Mouse (Mus musculus) heart, postnatal 0 days (tissue): ENCODE measurements around the gene Usp4. TPM values are rescaled to one million over a fixed set of nuclear protein-coding genes. Genes with fewer than 3 reads are reported as not detected.

Source experiments
- ATAC-seq: fragments of 200-750 bp; cut with Nextera tagmentation; 2 replicates; pipeline ENCODE4 v1.8.0; 2017; ENCODE audit warnings: low read depth, moderate number of reproducible peaks, moderate library complexity; ENCODE audit not compliant: insufficient read depth
- DNase-seq: peaks from one replicate; pipeline ENCODE4 v3.0.0-alpha.2; 2016; ENCODE audit warnings: low spot score
- H3K27ac ChIP-seq: fragments of 300-500 bp; sonication (generic); 2 replicates; pipeline ENCODE4 v1.5.1; 2014; ENCODE audit warnings: low read depth, mild to moderate bottlenecking
- H3K27me3 ChIP-seq: fragments of 300-500 bp; sonication (generic); 2 replicates; pipeline ENCODE4 v1.6.1; 2014; ENCODE audit warnings: low read length, mixed read lengths; ENCODE audit not compliant: control insufficient read depth, insufficient read depth
- H3K36me3 ChIP-seq: fragments of 300-500 bp; sonication (generic); replicated peaks from 2 replicates; pipeline ENCODE4 v1.6.1; 2014; ENCODE audit warnings: low read length, mixed read lengths; ENCODE audit not compliant: control insufficient read depth, insufficient read depth
- H3K4me1 ChIP-seq: fragments of 300-500 bp; sonication (generic); 2 replicates; pipeline ENCODE4 v1.6.1; 2014; ENCODE audit warnings: antibody characterized with exemption; ENCODE audit not compliant: control insufficient read depth, insufficient read depth
- H3K4me2 ChIP-seq: fragments of 300-500 bp; sonication (generic); 2 replicates; pipeline ENCODE4 v1.6.1; 2014; ENCODE audit warnings: low read depth, mild to moderate bottlenecking, low read length, moderate library complexity
- H3K4me3 ChIP-seq: fragments of 300-500 bp; sonication (generic); 2 replicates; pipeline ENCODE4 v1.5.1; 2014; ENCODE audit warnings: low read depth, low read length
- H3K9ac ChIP-seq: fragments of 300-500 bp; sonication (generic); replicated peaks from 2 replicates; pipeline ENCODE4 v1.6.1; 2014; ENCODE audit warnings: low read depth, low read length, mixed read lengths
- H3K9me3 ChIP-seq: fragments of 300-500 bp; sonication (generic); replicated peaks from 2 replicates; pipeline ENCODE4 v1.6.1; 2016; ENCODE audit warnings: low read length; ENCODE audit not compliant: control insufficient read depth
- CTCF ChIP-seq: IDR thresholded peaks from 2 replicates; pipeline ENCODE4 v1.5.1; 2016; ENCODE audit warnings: antibody characterized with exemption, control low read depth, low read depth
- EP300 ChIP-seq: IDR thresholded peaks from 2 replicates; pipeline ENCODE4 v1.6.1; 2016; ENCODE audit warnings: antibody characterized with exemption, low read depth
- WGBS: fragments of 180-500 bp; shearing (Covaris S2); extraction: QIAGEN DNeasy Blood & Tissue Kit; methylation state at CpG from one replicate; pipeline ENCODE4 v1.1.7; 2014; 5-methylcytosine and 5-hydroxymethylcytosine counted together
- polyA plus RNA-seq: library from polyadenylated mRNA; unstranded; fragments of >200 nt; fragmentation: Nextera tagmentation; extraction: Ambion mirVana; gene quantifications from 2 replicates; pipeline ENCODE4 v1.2.1, GENCODE M21; 2015
- total RNA-seq: library from RNA; depleted of rRNA; stranded (reverse); fragments of >200 nt; gene quantifications from 2 replicates; pipeline ENCODE4 v1.2.3, GENCODE M21; 2014; ENCODE audit warnings: low replicate concordance

The Usp4 gene
- total and polyA plus RNA-seq, 2 experiments from 2014 or later = 60.6 to 71.1 TPM

GRCm38 (mm10) chr9:108388601-108389000 lies 40.9 kb downstream of the Usp4 start:
- Histone ChIP-seq H3K27me3 (no peaks in the 10 kb centered on the region), H3K36me3 (peaks cover 94% of the 10 kb centered on the region), H3K27ac (no peak overlapping the region), H3K9me3 (no peaks in the 10 kb centered on the region), H3K4me1 (no peaks in the 10 kb centered on the region), H3K9ac (no peak overlapping the region), H3K4me3 (no peak overlapping the region), H3K4me2 (no peak overlapping the region)
- TF ChIP-seq CTCF (no peak), EP300 (no peak)
- 87% methylated on average over 10 of the region's 10 CpGs for WGBS
- ATAC-seq (no peak), DNase-seq (no peak)

- ATAC-seq (no peak), DNase-seq (no peak)
- WGBS = 68% methylated on average over 6 of the region's 6 CpGs
- peaks cover 90% of the 10 kb centered on the region for H3K36me3 ChIP-seq
- H3K4me1 ChIP-seq = no peaks in the 10 kb centered on the region
- no peak overlapping the region for H3K4me2 ChIP-seq
- no peak for TF ChIP-seq EP300
- TF ChIP-seq CTCF = no peak
- no peak overlapping the region for H3K4me3 ChIP-seq
- H3K9ac ChIP-seq = no peak overlapping the region
- no peak overlapping the region for H3K27ac ChIP-seq
- no peaks in the 10 kb centered on the region for H3K27me3 ChIP-seq
- no peaks in the 10 kb centered on the region for H3K9me3 ChIP-seq
Observed at GRCm38 (mm10) chr9:108389220-108389619, 41.6 kb downstream of the Usp4 start.

GRCm38 (mm10) chr9:108392676-108393075 lies 45.0 kb downstream of the Usp4 start, which contains the start of gene 1700102P08Rik:
1700102P08Rik (plus strand) TSS chr9:108392805.
- DNase-seq (no peak), ATAC-seq (no peak; the same call in 1 of the 2 replicates)
- Histone ChIP-seq H3K27ac (no peak within 1 kb of the TSS), H3K4me2 (no peak within 1 kb of the TSS), H3K36me3 (peaks cover 59% of the 10 kb centered on the region), H3K4me3 (no peak within 1 kb of the TSS), H3K27me3 (no peaks in the 10 kb centered on the region), H3K9me3 (no peaks in the 10 kb centered on the region), H3K4me1 (no peaks in the 10 kb centered on the region), H3K9ac (no peak within 1 kb of the TSS)
- 77% methylated on average over 18 of the region's 18 CpGs for WGBS
- TF ChIP-seq EP300 (no peak), CTCF (no peak)

GRCm38 (mm10) chr9:108394191-108394590 lies 46.5 kb downstream of the Usp4 start:
- Histone ChIP-seq H3K36me3 (peaks cover 43% of the 10 kb centered on the region), H3K9ac (no peak overlapping the region), H3K27me3 (no peaks in the 10 kb centered on the region), H3K4me3 (no peak overlapping the region), H3K4me2 (no peak overlapping the region), H3K27ac (no peak overlapping the region), H3K4me1 (no peaks in the 10 kb centered on the region), H3K9me3 (no peaks in the 10 kb centered on the region)
- ATAC-seq (no peak), DNase-seq (no peak)
- WGBS = 93% methylated on average over 6 of the region's 6 CpGs
- TF ChIP-seq EP300 (no peak), CTCF (no peak)

GRCm38 (mm10) chr9:108395427-108395826 lies 47.8 kb downstream of the Usp4 start:
- H3K27me3 ChIP-seq = no peaks in the 10 kb centered on the region
- DNase-seq = no peak
- H3K4me1 ChIP-seq = no peaks in the 10 kb centered on the region
- ATAC-seq = no peak
- peaks cover 33% of the 10 kb centered on the region for H3K36me3 ChIP-seq
- H3K9me3 ChIP-seq = no peaks in the 10 kb centered on the region
- no peak overlapping the region for H3K4me2 ChIP-seq
- H3K4me3 ChIP-seq = no peak overlapping the region
- H3K27ac ChIP-seq = no peak overlapping the region
- TF ChIP-seq CTCF (no peak), EP300 (no peak)
- no peak overlapping the region for H3K9ac ChIP-seq
- 83% methylated on average over 1 of the region's 1 CpGs for WGBS

- DNase-seq (no peak), ATAC-seq (no peak)
- Histone ChIP-seq H3K9ac (no peak overlapping the region), H3K36me3 (0 out of 2 replicates have a peak, but pooled peaks cover 5% of the 10 kb centered on the region), H3K4me2 (no peak overlapping the region), H3K27me3 (no peaks in the 10 kb centered on the region), H3K9me3 (no peaks in the 10 kb centered on the region), H3K4me1 (peaks cover 5% of the 10 kb centered on the region; the same call in 1 of the 2 replicates), H3K27ac (no peak overlapping the region), H3K4me3 (no peak overlapping the region)
- 84% methylated on average over 3 of the region's 3 CpGs for WGBS
- TF ChIP-seq CTCF (no peak), EP300 (no peak)
Observed at GRCm38 (mm10) chr9:108398324-108398723, 50.7 kb downstream of the Usp4 start.
